Mouse (Mus musculus) ES-E14 (cell line): ENCODE results near the gene Msx3. TPM values are rescaled to one million over a fixed set of nuclear protein-coding genes. Genes with fewer than 3 reads are reported as not detected.
A peak's percentile ranks its signal among the peaks of the same experiment; 100 is the strongest.

ENCODE experiments used
- DNase-seq: peaks from one replicate; pipeline ENCODE4 v3.0.0-alpha.2; 2013; ENCODE audit warnings: low read depth, low spot score
- H3K27ac ChIP-seq: 2 replicates; pipeline ENCODE4 v1.5.1; 2012; ENCODE audit warnings: low read depth, mild to moderate bottlenecking, low read length, moderate library complexity, mixed read lengths; ENCODE audit not compliant: poor library complexity, insufficient read depth, severe bottlenecking
- H3K36me3 ChIP-seq: 2 replicates; pipeline ENCODE4 v1.6.1; 2012; ENCODE audit warnings: mild to moderate bottlenecking, low read length, moderate library complexity, mixed read lengths; ENCODE audit not compliant: control insufficient read depth, poor library complexity, insufficient read depth, severe bottlenecking
- H3K4me1 ChIP-seq, 2 experiments: fragments of 150-350 bp in 1 of 2; sonication (generic) in 1 of 2; 2 replicates each; pipeline ENCODE4 v1.6.1; 2012; ENCODE audit warnings: low read length in 2 of 2, mild to moderate bottlenecking in 1 of 2, mixed read lengths in 1 of 2; ENCODE audit not compliant: control insufficient read depth in 2 of 2, insufficient read depth in 2 of 2, poor library complexity in 1 of 2
- H3K4me3 ChIP-seq, 2 experiments: fragments of 150-350 bp in 1 of 2; sonication (generic) in 1 of 2; 2 replicates each; pipeline ENCODE4 v1.5.1; 2012; ENCODE audit warnings: low read length in 2 of 2, low read depth in 1 of 2, mild to moderate bottlenecking in 1 of 2, mixed read lengths in 1 of 2; ENCODE audit not compliant: insufficient read depth in 1 of 2, poor library complexity in 1 of 2, severe bottlenecking in 1 of 2
- H3K9ac ChIP-seq: 2 replicates; pipeline ENCODE4 v1.6.1; 2012; ENCODE audit warnings: low read depth, mild to moderate bottlenecking, low read length, mixed read lengths; ENCODE audit not compliant: poor library complexity, insufficient read depth, severe bottlenecking
- H3K9me3 ChIP-seq: fragments of 150-350 bp; sonication (generic); 2 replicates; pipeline ENCODE4 v1.6.1; 2012; ENCODE audit warnings: low read depth, mild to moderate bottlenecking, low read length; ENCODE audit not compliant: control insufficient read depth, insufficient read depth
- CHD2 ChIP-seq: IDR thresholded peaks from 2 replicates; pipeline ENCODE4 v1.6.1; 2014; ENCODE audit warnings: mild to moderate bottlenecking, low read depth, low read length, inconsistent platforms
- HCFC1 ChIP-seq: IDR thresholded peaks from 2 replicates; pipeline ENCODE4 v1.6.1; 2012; ENCODE audit warnings: low read length, inconsistent platforms, borderline replicate concordance; ENCODE audit not compliant: insufficient read depth
- MAFK ChIP-seq: IDR thresholded peaks from 2 replicates; pipeline ENCODE4 v1.6.1; 2014; ENCODE audit warnings: mild to moderate bottlenecking, low read depth, low read length, inconsistent platforms; ENCODE audit not compliant: insufficient read depth
- ZC3H11A ChIP-seq: IDR thresholded peaks from 2 replicates; pipeline ENCODE4 v1.6.1; 2012; ENCODE audit warnings: low read depth, mild to moderate bottlenecking, inconsistent platforms, low read length, borderline replicate concordance
- ZNF384 ChIP-seq: IDR thresholded peaks from 2 replicates; pipeline ENCODE4 v1.6.1; 2012; ENCODE audit warnings: low read depth, low read length, inconsistent platforms
- in situ Hi-C, 2 experiments: fragments of 600-800 bp; cut with MboI; formaldehyde crosslinking; loops; one replicate each; pipeline ENCODE4 v1.15.1; 2025; ENCODE audit warnings: low sequenced_read_pairs in 2 of 2, inconsistent platforms in 1 of 2; ENCODE audit not compliant: unreplicated experiment in 2 of 2
- total RNA-seq: library from RNA; depleted of rRNA; stranded (reverse); fragments of 300-350 nt; gene quantifications from 2 replicates; pipeline ENCODE4 v1.2.3, GENCODE M21; 2012

The Msx3 gene
- total RNA-seq, 1 experiment, result 0.27 TPM

GRCm38 (mm10) chr7:140042728-140043127 is 6.2 kb downstream of the Msx3 start:
- no peak overlapping the region for H3K9ac ChIP-seq
- no peak overlapping the region for H3K4me3 ChIP-seq
- no peaks in the 10 kb centered on the region for H3K9me3 ChIP-seq
- in situ Hi-C loops, result no loop called here
- no peaks in the 10 kb centered on the region for H3K4me1 ChIP-seq
- no peak for DNase-seq
- TF ChIP-seq MAFK (no peak), ZC3H11A (no peak), HCFC1 (no peak), CHD2 (no peak)
- H3K36me3 ChIP-seq, result peaks cover 4% of the 10 kb centered on the region; the same call in 1 of the 2 replicates
- no peak overlapping the region for H3K27ac ChIP-seq

GRCm38 (mm10) chr7:140037171-140037555 is 11.7 kb downstream of the Msx3 start:
- in situ Hi-C loops, result no loop called here
- H3K4me3 ChIP-seq, result peak overlapping the region; percentile 89 to 95
- H3K9ac ChIP-seq, result no peak overlapping the region
- DNase-seq, result no peak
- peaks cover 14% of the 10 kb centered on the region; the same call in 1 of the 2 replicates for H3K36me3 ChIP-seq
- H3K27ac ChIP-seq, result no peak overlapping the region
- peaks cover 0 to 5% of the 10 kb centered on the region in 2 experiments; a peak in 1 of 4 replicates for H3K4me1 ChIP-seq
- no peak for TF ChIP-seq MAFK
- H3K9me3 ChIP-seq, result no peaks in the 10 kb centered on the region

DNA sequence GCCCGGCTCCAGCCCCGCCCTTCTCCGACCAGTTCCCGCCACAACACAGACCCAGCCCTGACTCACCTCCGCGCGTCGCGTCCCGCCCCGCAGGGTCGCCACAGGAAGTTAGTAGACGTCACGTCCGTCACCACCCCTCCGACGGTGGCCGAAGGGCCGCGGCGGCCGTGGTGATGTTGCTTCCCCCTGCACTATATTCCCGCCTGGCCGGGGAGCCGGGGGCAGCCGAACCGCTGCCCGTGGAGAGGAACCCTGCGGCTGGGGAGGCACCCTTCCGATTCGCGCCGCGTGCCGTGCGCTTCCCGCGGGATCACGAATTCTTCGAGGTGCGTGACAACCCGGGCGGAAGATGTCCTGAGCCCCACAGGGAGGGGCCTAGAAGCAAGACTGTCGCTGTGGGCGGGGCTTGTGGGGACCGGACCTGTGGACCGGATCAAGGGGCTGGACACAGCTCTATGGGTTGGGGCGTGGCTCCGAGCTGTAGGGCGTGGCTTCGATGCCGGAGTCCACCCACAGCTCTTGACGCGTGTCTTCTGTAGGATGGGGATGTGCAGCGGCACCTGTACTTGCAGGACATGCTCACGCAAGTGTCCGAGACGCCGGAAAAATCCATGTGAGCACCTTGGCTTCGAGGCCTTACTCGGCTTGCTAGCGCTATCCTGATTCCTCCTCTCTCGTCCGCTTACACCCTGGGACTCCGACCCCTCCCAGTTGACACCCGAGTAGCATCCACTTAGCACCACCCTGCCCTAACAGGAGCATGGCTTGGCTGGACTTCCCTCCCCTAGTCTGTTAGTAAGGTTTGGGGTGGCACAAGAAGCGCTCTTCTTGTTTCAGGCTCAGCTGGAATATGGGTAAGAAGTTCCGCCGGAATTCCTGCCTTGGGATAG is 12.4 kb downstream of the Msx3 start, which contains the start of the genes Zfp511 and Tubgcp2:
TSS of gene Zfp511 (plus strand) at position 111 of the 890 bp plus-strand sequence.
TSS of gene Tubgcp2 (minus strand) at position 389 of the 890 bp plus-strand sequence.
- Histone ChIP-seq H3K9ac (peak within 1 kb of the TSS; percentile 93), H3K4me1 (peaks cover 0 to 5% of the 10 kb centered on the region in 2 experiments; a peak in 1 of 4 replicates), H3K4me3 (peak within 1 kb of the TSS; percentile 89 to 95), H3K36me3 (peaks cover 18% of the 10 kb centered on the region; the same call in 1 of the 2 replicates), H3K27ac (peak within 1 kb of the TSS; percentile 76), H3K9me3 (no peaks in the 10 kb centered on the region)
- DNase-seq, result peak; percentile 97
- in situ Hi-C loops, result no loop called here
- 0 out of 2 replicates have a peak, but pooled peaks have one; percentile 57 for TF ChIP-seq HCFC1
- TF ChIP-seq ZNF384, result no peak
- TF ChIP-seq CHD2, result peak; percentile 44; the same call in 1 of the 2 replicates
- TF ChIP-seq ZC3H11A, result no peak
- TF ChIP-seq MAFK, result no peak

DNA sequence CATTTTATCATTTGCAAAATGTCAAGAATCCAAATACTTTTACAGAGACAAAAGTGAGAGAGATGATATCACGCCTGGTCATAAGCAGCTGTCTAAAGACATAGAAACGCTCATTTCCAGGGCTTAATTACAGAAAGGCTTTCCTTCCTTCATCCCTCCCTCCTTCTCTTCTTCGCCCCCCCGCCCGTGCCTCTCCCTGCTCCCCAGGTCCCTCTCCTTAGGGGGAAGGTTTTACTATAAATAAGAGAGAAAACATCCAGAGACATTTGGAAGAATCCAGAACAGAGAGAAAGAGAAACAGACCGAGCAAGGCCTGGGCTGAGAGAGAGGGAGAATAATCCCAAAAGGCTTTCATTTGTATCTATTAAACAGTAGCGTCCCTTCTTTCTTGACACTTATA is 13.4 kb downstream of the Msx3 start:
- Histone ChIP-seq H3K36me3 (peaks cover 27% of the 10 kb centered on the region), H3K27ac (no peak overlapping the region; the same call in 1 of the 2 replicates)

More for the DNA sequence above, 13.4 kb downstream of the Msx3 start:
- peak overlapping the region; percentile 89 to 95 for H3K4me3 ChIP-seq
- H3K9me3 ChIP-seq, result no peaks in the 10 kb centered on the region
- in situ Hi-C loops, result no loop called here
- TF ChIP-seq MAFK, result no peak
- TF ChIP-seq ZNF384, result no peak
- TF ChIP-seq ZC3H11A, result no peak
- no peak for TF ChIP-seq CHD2
- TF ChIP-seq HCFC1, result no peak
- peak overlapping the region; percentile 93 for H3K9ac ChIP-seq
- peaks cover 0 to 5% of the 10 kb centered on the region in 2 experiments; a peak in 1 of 4 replicates for H3K4me1 ChIP-seq
- no peak for DNase-seq
